Mouse (Mus musculus): ENCODE data around the gene Tmem255b.

- TF ChIP-seq CHD2 (IDR thresholded peaks at IDR 0.05; ENCODE audit: low read depth, low read length) (no peak), MAFK (IDR thresholded peaks at IDR 0.05; ENCODE audit: insufficient read depth, low read depth, low read length) (no peak), HCFC1 (IDR thresholded peaks at IDR 0.05; ENCODE audit: borderline replicate concordance, insufficient read depth, low read length) (no peak), ZC3H11A (IDR thresholded peaks at IDR 0.05; ENCODE audit: borderline replicate concordance, low read depth, low read length) (no peak)
These were observed 38.3 kb upstream of the Tmem255b start, which contains the start of gene Atp4b for GRCm38 (mm10) chr8:13396725-13397124.

All from ES-E14 (cell line).